Mouse (Mus musculus) testis, adult 2 months (tissue): ENCODE measurements around the gene Drc1. TPM values are rescaled to one million over a fixed set of nuclear protein-coding genes. Genes with fewer than 3 reads are reported as not detected.

Experiments
- H3K27ac ChIP-seq: fragments of 200-500 bp; 2 replicates; pipeline ENCODE4 v1.5.1; 2012; ENCODE audit warnings: low read depth, low read length; ENCODE audit not compliant: control insufficient read depth, insufficient read depth
- H3K27me3 ChIP-seq: fragments of 200-500 bp; 2 replicates; pipeline ENCODE4 v1.6.1; 2012; ENCODE audit warnings: mild to moderate bottlenecking, low read length, moderate library complexity; ENCODE audit not compliant: control insufficient read depth, insufficient read depth
- H3K36me3 ChIP-seq: fragments of 200-500 bp; 2 replicates; pipeline ENCODE4 v1.6.1; 2012; ENCODE audit warnings: mild to moderate bottlenecking, low read length; ENCODE audit not compliant: control insufficient read depth, insufficient read depth
- H3K4me1 ChIP-seq: fragments of 200-500 bp; 2 replicates; pipeline ENCODE4 v1.6.1; 2012; ENCODE audit warnings: low read length; ENCODE audit not compliant: control insufficient read depth, insufficient read depth
- H3K4me3 ChIP-seq: fragments of 200-500 bp; 2 replicates; pipeline ENCODE4 v1.5.1; 2012; ENCODE audit warnings: low read depth, mild to moderate bottlenecking, low read length, moderate library complexity, mixed read lengths; ENCODE audit not compliant: control insufficient read depth
- CTCF ChIP-seq: fragments of 200-500 bp; IDR thresholded peaks from 2 replicates; pipeline ENCODE4 v1.5.1; 2012; ENCODE audit warnings: low read depth, mild to moderate bottlenecking, inconsistent platforms, low read length, moderate library complexity; ENCODE audit not compliant: control insufficient read depth, insufficient read depth, insufficient replicate concordance
- POLR2A ChIP-seq: fragments of 200-500 bp; IDR thresholded peaks from 2 replicates; pipeline ENCODE4 v1.6.1; 2012; ENCODE audit warnings: low read depth, mild to moderate bottlenecking, inconsistent platforms, low read length, moderate library complexity; ENCODE audit not compliant: control insufficient read depth
- polyA plus RNA-seq: library from polyadenylated mRNA; depleted of rRNA; stranded (reverse); fragments of >200 nt; gene quantifications from 2 replicates; pipeline ENCODE4 v1.2.3, GENCODE M21; 2012

Drc1 gene
- polyA plus RNA-seq, 1 experiment, result 28.7 TPM

GRCm38 (mm10) chr5:30270571-30271190 lies 10.5 kb upstream of the Drc1 start:
- TF ChIP-seq CTCF (no peak), POLR2A (no peak)
- Histone ChIP-seq H3K36me3 (no peaks in the 10 kb centered on the region; the same call in none of the 2 replicates), H3K27ac (0 out of 2 replicates have a peak overlapping the region, but pooled peaks have one; percentile 6), H3K27me3 (no peaks in the 10 kb centered on the region), H3K4me3 (no peak overlapping the region), H3K4me1 (peaks cover 2% of the 10 kb centered on the region; the same call in 1 of the 2 replicates)

- H3K4me1 ChIP-seq, result peaks cover 2% of the 10 kb centered on the region; the same call in 1 of the 2 replicates
- TF ChIP-seq POLR2A (no peak), CTCF (no peak)
- H3K4me3 ChIP-seq, result no peak overlapping the region
- no peaks in the 10 kb centered on the region for H3K27me3 ChIP-seq
- H3K27ac ChIP-seq, result no peak overlapping the region
- H3K36me3 ChIP-seq, result no peaks in the 10 kb centered on the region; the same call in none of the 2 replicates
Measured at GRCm38 (mm10) chr5:30271599-30272281, 9.4 kb upstream of the Drc1 start.

GRCm38 (mm10) chr5:30276361-30276760 lies 4.8 kb upstream of the Drc1 start:
- Histone ChIP-seq H3K4me1 (no peaks in the 10 kb centered on the region), H3K27me3 (no peaks in the 10 kb centered on the region), H3K36me3 (no peaks in the 10 kb centered on the region), H3K27ac (no peak overlapping the region), H3K4me3 (no peak overlapping the region)
- TF ChIP-seq POLR2A (no peak), CTCF (no peak)

- Histone ChIP-seq H3K27me3 (no peaks in the 10 kb centered on the region), H3K4me1 (0 out of 2 replicates have a peak, but pooled peaks cover 2% of the 10 kb centered on the region), H3K27ac (no peak overlapping the region), H3K4me3 (no peak overlapping the region), H3K36me3 (no peaks in the 10 kb centered on the region)
- no peak for TF ChIP-seq POLR2A
- no peak for TF ChIP-seq CTCF
Measured at GRCm38 (mm10) chr5:30278952-30279351, 2.2 kb upstream of the Drc1 start.

GRCm38 (mm10) chr5:30279446-30279845 lies 1.7 kb upstream of the Drc1 start:
- no peak overlapping the region for H3K4me3 ChIP-seq
- 0 out of 2 replicates have a peak, but pooled peaks cover 2% of the 10 kb centered on the region for H3K4me1 ChIP-seq
- H3K27ac ChIP-seq, result no peak overlapping the region
- TF ChIP-seq CTCF, result no peak
- no peak for TF ChIP-seq POLR2A
- H3K36me3 ChIP-seq, result no peaks in the 10 kb centered on the region
- H3K27me3 ChIP-seq, result no peaks in the 10 kb centered on the region

- Histone ChIP-seq H3K27ac (no peak overlapping the region), H3K36me3 (no peaks in the 10 kb centered on the region), H3K4me1 (0 out of 2 replicates have a peak, but pooled peaks cover 2% of the 10 kb centered on the region), H3K27me3 (no peaks in the 10 kb centered on the region), H3K4me3 (peak overlapping the region; percentile 87)
- no peak for TF ChIP-seq CTCF
- no peak for TF ChIP-seq POLR2A
Measured at GRCm38 (mm10) chr5:30280864-30281263, 324 bp upstream of the Drc1 start.
